Mouse (Mus musculus): ENCODE data around the gene Cds2. TPM values are rescaled to one million over a fixed set of nuclear protein-coding genes. Genes with fewer than 3 reads are reported as not detected.

The Cds2 gene
- polyA plus RNA-seq, 1 experiment from 2014 or later: 34.2 TPM

DNA sequence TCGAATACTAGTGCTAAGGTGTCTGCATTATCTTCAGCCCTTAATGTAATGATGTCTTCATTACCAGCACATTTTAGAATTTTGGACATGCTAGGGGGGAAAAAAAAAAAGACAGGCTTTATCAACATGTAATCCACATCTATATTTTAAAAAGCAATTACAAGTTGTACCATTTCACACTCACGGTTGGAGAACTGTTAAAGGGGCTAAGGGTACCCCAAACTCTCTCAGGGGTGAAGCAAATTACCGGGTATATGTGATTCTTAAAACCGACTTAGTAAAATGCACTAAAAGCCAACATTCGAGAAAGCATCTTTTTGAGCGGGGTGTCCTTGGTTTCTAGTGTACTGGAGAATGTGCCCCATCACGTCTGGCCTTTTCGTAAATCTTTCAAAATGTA, 11.0 kb upstream of the Cds2 start:
- no peak for ATAC-seq (ENCODE audit: insufficient number of reproducible peaks, insufficient read depth, low FRiP score, low TSS enrichment, low read depth)
- Histone ChIP-seq H3K9me3 (no peaks in the 10 kb centered on the region), H3K4me1 (replicated peaks) (peaks cover 26% of the 10 kb centered on the region), H3K27me3 (no peaks in the 10 kb centered on the region), H3K9ac (replicated peaks) (peak overlapping the region; percentile 60), H3K4me2 (peak overlapping the region; percentile 55), H3K27ac (peak overlapping the region; percentile 87; the same call in 1 of the 2 replicates), H3K36me3 (peaks cover 29% of the 10 kb centered on the region), H3K4me3 (replicated peaks) (peak overlapping the region; percentile 51)
- 11% methylated on average over 8 of the region's 8 CpGs for WGBS

DNA sequence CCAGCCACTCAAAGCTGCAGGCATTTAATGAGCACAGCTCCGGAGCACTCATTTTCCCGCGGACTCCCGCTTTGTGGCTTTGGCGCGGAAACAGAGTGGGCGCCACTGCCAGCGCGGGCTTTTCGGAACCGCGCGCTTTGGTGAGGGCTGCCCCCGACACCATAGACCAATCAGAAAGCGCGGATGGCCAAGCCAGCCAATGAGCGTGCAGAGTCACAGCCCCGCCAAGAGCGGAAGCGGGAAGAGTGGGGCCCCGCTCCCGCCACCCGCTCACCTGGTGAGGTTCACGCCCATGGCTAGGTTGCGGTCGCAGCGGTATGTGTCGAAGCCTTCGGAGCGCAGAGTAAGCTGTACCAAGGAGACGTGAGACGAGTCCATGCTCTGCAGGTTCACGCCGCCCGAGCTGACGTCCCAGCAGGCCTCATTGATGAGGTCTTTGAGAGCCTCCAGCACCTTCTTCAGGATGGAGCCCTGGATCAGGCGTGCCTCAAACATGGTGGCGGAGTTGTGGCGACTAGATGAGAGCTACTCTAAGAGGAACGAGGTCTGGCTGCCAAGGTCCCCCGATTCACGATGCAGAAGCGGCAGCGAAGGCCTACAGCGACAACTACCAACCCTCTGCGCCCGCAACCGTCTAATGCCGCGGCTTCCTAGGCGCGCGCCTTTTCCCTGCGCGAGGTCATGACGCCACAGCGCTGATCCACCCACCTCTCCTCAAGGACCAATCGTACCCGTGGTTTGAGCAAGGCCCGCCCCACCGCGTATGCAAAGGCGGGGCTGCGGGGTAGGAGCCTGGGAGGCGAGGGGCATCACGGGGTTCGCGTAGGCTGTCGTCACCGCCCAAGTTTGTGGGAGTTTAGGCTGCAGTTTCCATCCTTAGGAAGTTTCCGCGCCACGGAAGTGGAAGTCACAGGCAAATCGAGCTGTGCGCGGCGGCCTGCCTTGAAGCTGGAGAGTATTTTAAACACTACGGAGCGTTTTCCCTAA, 10.1 kb upstream of the Cds2 start, which contains the start of gene Pcna:
TSS of gene Pcna (minus strand) at position 773 of the 987 bp plus-strand sequence.
- Histone ChIP-seq H3K4me2 (peak within 1 kb of the TSS; percentile 55), H3K4me3 (replicated peaks) (peak within 1 kb of the TSS; percentile 51), H3K9me3 (no peaks in the 10 kb centered on the region), H3K36me3 (peaks cover 29% of the 10 kb centered on the region), H3K9ac (replicated peaks) (peak within 1 kb of the TSS; percentile 60), H3K27ac (peak within 1 kb of the TSS; percentile 87), H3K4me1 (replicated peaks) (peaks cover 25% of the 10 kb centered on the region), H3K27me3 (no peaks in the 10 kb centered on the region)
- WGBS: under 1% methylated on average over 79 of the region's 79 CpGs
- ATAC-seq (ENCODE audit: insufficient number of reproducible peaks, insufficient read depth, low FRiP score, low TSS enrichment, low read depth): peak; percentile 98

DNA sequence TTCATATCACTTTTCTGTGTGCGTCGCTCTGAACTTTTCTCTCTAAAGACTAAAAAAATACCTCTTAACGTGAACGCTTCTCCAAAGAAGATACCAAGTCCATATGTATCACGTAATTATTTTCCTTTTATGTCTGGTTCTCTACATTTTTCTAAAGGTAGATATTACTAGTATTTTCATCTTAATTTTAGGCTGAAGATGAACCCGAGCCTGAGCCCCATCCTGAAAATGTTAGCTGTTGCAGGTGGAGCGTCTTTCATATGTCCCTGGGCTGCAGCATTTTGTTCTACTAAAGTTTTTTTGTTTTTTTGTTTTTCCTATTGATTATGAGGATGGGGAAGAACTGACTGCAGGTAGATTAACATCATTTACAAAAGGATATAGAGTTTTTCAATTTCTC, 9.3 kb upstream of the Cds2 start:
- Histone ChIP-seq H3K27me3 (no peaks in the 10 kb centered on the region), H3K4me3 (replicated peaks) (peak overlapping the region; percentile 51), H3K9me3 (no peaks in the 10 kb centered on the region), H3K27ac (peak overlapping the region; percentile 87), H3K36me3 (peaks cover 25% of the 10 kb centered on the region), H3K9ac (replicated peaks) (peak overlapping the region; percentile 59), H3K4me1 (replicated peaks) (peaks cover 19% of the 10 kb centered on the region), H3K4me2 (peak overlapping the region; percentile 55)
- WGBS: 2% methylated on average over 7 of the region's 7 CpGs
- no peak for ATAC-seq (ENCODE audit: insufficient number of reproducible peaks, insufficient read depth, low FRiP score, low TSS enrichment, low read depth)

DNA sequence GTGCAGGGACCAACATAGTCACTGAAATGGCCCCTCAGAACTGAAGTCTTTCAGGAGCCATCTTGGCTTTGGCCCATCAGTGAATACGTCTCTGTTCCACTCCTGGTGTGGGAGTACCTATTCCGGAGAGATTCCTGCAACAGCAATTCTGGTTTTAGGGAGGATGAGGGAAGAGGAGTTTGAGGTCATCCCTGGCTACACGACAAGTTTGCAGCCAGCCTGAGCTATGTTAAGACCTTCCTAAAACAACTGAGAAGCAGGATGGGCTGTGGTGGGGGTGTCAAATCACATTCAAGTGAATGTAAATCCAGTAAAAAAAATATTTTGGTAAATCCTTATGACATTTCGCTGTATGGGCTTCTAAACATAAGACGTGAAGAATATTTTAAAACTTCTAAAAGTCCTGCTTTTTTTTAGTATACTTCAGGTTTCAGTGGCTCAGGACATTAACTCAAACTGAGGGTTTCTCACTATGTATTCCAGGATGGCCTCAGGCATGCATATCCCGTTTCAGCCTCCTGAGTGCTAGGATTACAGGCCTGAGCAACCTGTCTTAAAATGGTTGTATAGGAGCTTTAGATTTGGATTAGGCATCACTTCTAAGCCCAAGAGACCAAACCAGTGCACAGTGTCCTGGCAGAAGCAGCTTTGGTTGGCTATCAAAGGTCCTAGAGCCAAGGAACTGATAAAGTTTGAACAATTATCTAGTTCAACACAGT, 5.4 kb upstream of the Cds2 start:
- Histone ChIP-seq H3K4me1 (replicated peaks) (no peaks in the 10 kb centered on the region), H3K9ac (replicated peaks) (no peak overlapping the region), H3K27me3 (no peaks in the 10 kb centered on the region), H3K36me3 (no peaks in the 10 kb centered on the region), H3K4me2 (no peak overlapping the region), H3K27ac (no peak overlapping the region), H3K4me3 (replicated peaks) (no peak overlapping the region), H3K9me3 (no peaks in the 10 kb centered on the region)
- no peak for ATAC-seq (ENCODE audit: insufficient number of reproducible peaks, insufficient read depth, low FRiP score, low TSS enrichment, low read depth)
- WGBS: 93% methylated on average over 6 of the region's 6 CpGs

DNA sequence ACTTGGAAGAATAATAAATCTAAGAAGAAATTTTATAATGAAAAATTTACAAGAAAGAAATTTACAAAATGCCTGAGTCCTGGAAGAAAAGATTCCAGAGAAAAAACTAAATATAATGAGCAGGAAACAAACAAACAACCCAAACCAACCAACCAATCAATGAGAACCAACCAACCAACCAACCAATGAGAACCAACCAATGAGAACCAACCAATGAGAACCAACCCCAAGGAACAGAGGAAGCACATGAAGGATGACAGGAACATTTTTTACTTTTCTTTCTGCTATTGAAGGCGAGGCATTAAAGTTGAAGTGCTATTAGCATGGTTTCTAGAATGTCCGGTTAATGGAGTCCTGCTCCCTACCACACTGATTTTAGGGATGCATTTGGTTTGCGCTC, 2.3 kb upstream of the Cds2 start:
- 89% methylated on average over 3 of the region's 3 CpGs for WGBS
- Histone ChIP-seq H3K27me3 (no peaks in the 10 kb centered on the region), H3K4me1 (replicated peaks) (peaks cover 12% of the 10 kb centered on the region), H3K36me3 (no peaks in the 10 kb centered on the region), H3K9me3 (no peaks in the 10 kb centered on the region), H3K9ac (replicated peaks) (no peak overlapping the region), H3K4me3 (replicated peaks) (no peak overlapping the region), H3K4me2 (no peak overlapping the region), H3K27ac (no peak overlapping the region)
- ATAC-seq (ENCODE audit: insufficient number of reproducible peaks, insufficient read depth, low FRiP score, low TSS enrichment, low read depth): no peak

DNA sequence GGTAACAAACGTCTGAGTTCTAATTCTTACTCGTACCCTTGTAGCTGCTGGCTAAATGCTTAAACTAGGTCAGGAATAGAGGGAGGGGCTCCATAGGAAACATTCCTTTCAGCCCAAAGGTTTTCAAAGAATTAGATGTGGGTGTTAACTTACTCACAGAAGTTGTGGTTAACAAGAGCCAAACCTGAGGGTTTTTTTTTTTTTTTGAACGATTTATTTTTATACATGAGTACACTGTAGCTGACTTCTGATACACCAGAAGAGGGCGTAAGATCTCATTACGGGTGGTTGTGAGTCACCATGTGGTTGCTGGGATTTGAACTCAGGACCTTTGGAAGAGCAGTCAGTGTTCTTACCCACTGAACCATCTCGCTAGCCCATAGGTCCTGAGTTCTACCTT, 773 bp upstream of the Cds2 start:
- no peak overlapping the region for H3K9ac ChIP-seq (replicated peaks)
- H3K36me3 ChIP-seq: no peaks in the 10 kb centered on the region
- WGBS: 72% methylated on average over 6 of the region's 6 CpGs
- H3K4me1 ChIP-seq (replicated peaks): peaks cover 12% of the 10 kb centered on the region
- H3K9me3 ChIP-seq: no peaks in the 10 kb centered on the region
- H3K4me3 ChIP-seq (replicated peaks): no peak overlapping the region
- H3K27ac ChIP-seq: no peak overlapping the region
- peak overlapping the region; percentile 70; the same call in 1 of the 2 replicates for H3K4me2 ChIP-seq
- H3K27me3 ChIP-seq: no peaks in the 10 kb centered on the region
- no peak for ATAC-seq (ENCODE audit: insufficient number of reproducible peaks, insufficient read depth, low FRiP score, low TSS enrichment, low read depth)

GRCm38 (mm10) chr2:132263421-132264265, 695 bp downstream of the Cds2 start:
- Histone ChIP-seq H3K36me3 (no peaks in the 10 kb centered on the region), H3K9ac (replicated peaks) (peak overlapping the region; percentile 89), H3K4me2 (peak overlapping the region; percentile 70), H3K27me3 (no peaks in the 10 kb centered on the region), H3K4me1 (replicated peaks) (peaks cover 12% of the 10 kb centered on the region), H3K4me3 (replicated peaks) (peak overlapping the region; percentile 91), H3K27ac (peak overlapping the region; percentile 82), H3K9me3 (no peaks in the 10 kb centered on the region)
- WGBS: under 1% methylated on average over 47 of the region's 47 CpGs
- peak; percentile 33; the same call in 1 of the 2 replicates for ATAC-seq (ENCODE audit: insufficient number of reproducible peaks, insufficient read depth, low FRiP score, low TSS enrichment, low read depth)

- 18% methylated on average over 6 of the region's 6 CpGs for WGBS
- H3K9ac ChIP-seq (replicated peaks): peak overlapping the region; percentile 89
- H3K27ac ChIP-seq: peak overlapping the region; percentile 82; the same call in 1 of the 2 replicates
- no peaks in the 10 kb centered on the region for H3K36me3 ChIP-seq
- H3K9me3 ChIP-seq: no peaks in the 10 kb centered on the region
- no peaks in the 10 kb centered on the region for H3K27me3 ChIP-seq
- no peak for ATAC-seq (ENCODE audit: insufficient number of reproducible peaks, insufficient read depth, low FRiP score, low TSS enrichment, low read depth)
- peaks cover 12% of the 10 kb centered on the region for H3K4me1 ChIP-seq (replicated peaks)
- H3K4me2 ChIP-seq: peak overlapping the region; percentile 70
- H3K4me3 ChIP-seq (replicated peaks): peak overlapping the region; percentile 91
Measured at GRCm38 (mm10) chr2:132264266-132264710, 1.3 kb downstream of the Cds2 start.

DNA sequence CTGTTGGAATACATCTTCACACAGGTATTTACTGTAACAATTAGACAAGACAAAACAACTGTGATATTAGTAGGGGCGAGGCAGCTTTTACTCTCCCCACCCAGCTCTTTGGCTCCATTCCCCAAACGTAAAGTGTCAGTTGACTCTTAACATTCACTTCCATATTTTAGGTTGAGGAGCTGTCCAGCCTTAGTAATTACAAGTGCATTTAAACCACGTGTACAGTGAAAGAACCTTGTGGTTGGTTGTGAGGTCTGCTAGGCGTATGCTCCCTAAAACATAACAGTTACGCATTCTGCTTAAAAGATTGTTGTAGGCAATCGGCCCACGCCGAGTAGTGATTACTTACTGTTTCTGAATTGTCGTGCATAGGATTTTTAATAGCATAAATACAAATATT, 2.2 kb downstream of the Cds2 start:
- no peak overlapping the region for H3K4me2 ChIP-seq
- WGBS: 83% methylated on average over 9 of the region's 9 CpGs

GRCm38 (mm10) chr2:132266086-132266485, 3.1 kb downstream of the Cds2 start:
- 90% methylated on average over 3 of the region's 3 CpGs for WGBS
- H3K4me3 ChIP-seq (replicated peaks): no peak overlapping the region
- no peak overlapping the region for H3K27ac ChIP-seq
- no peaks in the 10 kb centered on the region for H3K36me3 ChIP-seq
- peaks cover 12% of the 10 kb centered on the region for H3K4me1 ChIP-seq (replicated peaks)
- H3K4me2 ChIP-seq: no peak overlapping the region
- H3K27me3 ChIP-seq: no peaks in the 10 kb centered on the region
- no peak for ATAC-seq (ENCODE audit: insufficient number of reproducible peaks, insufficient read depth, low FRiP score, low TSS enrichment, low read depth)
- no peak overlapping the region for H3K9ac ChIP-seq (replicated peaks)
- no peaks in the 10 kb centered on the region for H3K9me3 ChIP-seq

More for the DNA sequence above, 2.2 kb downstream of the Cds2 start:
- H3K27ac ChIP-seq: no peak overlapping the region
- H3K4me1 ChIP-seq (replicated peaks): peaks cover 12% of the 10 kb centered on the region
- no peak for ATAC-seq (ENCODE audit: insufficient number of reproducible peaks, insufficient read depth, low FRiP score, low TSS enrichment, low read depth)
- H3K4me3 ChIP-seq (replicated peaks): no peak overlapping the region
- no peaks in the 10 kb centered on the region for H3K36me3 ChIP-seq
- H3K27me3 ChIP-seq: no peaks in the 10 kb centered on the region
- H3K9me3 ChIP-seq: no peaks in the 10 kb centered on the region
- no peak overlapping the region for H3K9ac ChIP-seq (replicated peaks)
